Mouse (Mus musculus) embryonic facial prominence, embryonic 10.5 days (tissue): ENCODE data around the gene Sh3rf3. TPM values are rescaled to one million over a fixed set of nuclear protein-coding genes. Genes with fewer than 3 reads are reported as not detected.

Experiments used
- DNase-seq: peaks from one replicate; pipeline ENCODE4 v3.0.0-alpha.2; 2017; ENCODE audit warnings: low spot score
- H3K27ac ChIP-seq: fragments of 300-500 bp; sonication (generic); replicated peaks from 2 replicates; pipeline ENCODE4 v1.5.1; 2016; ENCODE audit warnings: mild to moderate bottlenecking
- H3K27me3 ChIP-seq: fragments of 300-500 bp; sonication (generic); replicated peaks from 2 replicates; pipeline ENCODE4 v1.6.1; 2016; ENCODE audit warnings: low read depth, mild to moderate bottlenecking; ENCODE audit not compliant: poor library complexity, severe bottlenecking
- H3K36me3 ChIP-seq: fragments of 300-500 bp; sonication (generic); replicated peaks from 2 replicates; pipeline ENCODE4 v1.6.1; 2016; ENCODE audit warnings: mild to moderate bottlenecking, moderate library complexity
- H3K4me1 ChIP-seq: fragments of 300-500 bp; sonication (generic); 2 replicates; pipeline ENCODE4 v1.6.1; 2016
- H3K4me3 ChIP-seq: fragments of 300-500 bp; sonication (generic); 2 replicates; pipeline ENCODE4 v1.5.1; 2016; ENCODE audit warnings: mild to moderate bottlenecking, moderate library complexity
- H3K9me3 ChIP-seq: fragments of 300-500 bp; sonication (generic); 2 replicates; pipeline ENCODE4 v1.6.1; 2016; ENCODE audit warnings: mild to moderate bottlenecking
- WGBS: fragments of 180-500 bp; shearing (Covaris S2); methylation state at CpG from one replicate; pipeline ENCODE4 v1.1.7; 2016; 5-methylcytosine and 5-hydroxymethylcytosine counted together
- polyA plus RNA-seq: library from polyadenylated mRNA; unstranded; fragments of >200 nt; fragmentation: Nextera tagmentation; extraction: Ambion mirVana; gene quantifications from 2 replicates; pipeline ENCODE4 v1.2.1, GENCODE M21; 2016

Sh3rf3 gene
- polyA plus RNA-seq, 1 experiment from 2014 or later: 0.39 TPM

DNA sequence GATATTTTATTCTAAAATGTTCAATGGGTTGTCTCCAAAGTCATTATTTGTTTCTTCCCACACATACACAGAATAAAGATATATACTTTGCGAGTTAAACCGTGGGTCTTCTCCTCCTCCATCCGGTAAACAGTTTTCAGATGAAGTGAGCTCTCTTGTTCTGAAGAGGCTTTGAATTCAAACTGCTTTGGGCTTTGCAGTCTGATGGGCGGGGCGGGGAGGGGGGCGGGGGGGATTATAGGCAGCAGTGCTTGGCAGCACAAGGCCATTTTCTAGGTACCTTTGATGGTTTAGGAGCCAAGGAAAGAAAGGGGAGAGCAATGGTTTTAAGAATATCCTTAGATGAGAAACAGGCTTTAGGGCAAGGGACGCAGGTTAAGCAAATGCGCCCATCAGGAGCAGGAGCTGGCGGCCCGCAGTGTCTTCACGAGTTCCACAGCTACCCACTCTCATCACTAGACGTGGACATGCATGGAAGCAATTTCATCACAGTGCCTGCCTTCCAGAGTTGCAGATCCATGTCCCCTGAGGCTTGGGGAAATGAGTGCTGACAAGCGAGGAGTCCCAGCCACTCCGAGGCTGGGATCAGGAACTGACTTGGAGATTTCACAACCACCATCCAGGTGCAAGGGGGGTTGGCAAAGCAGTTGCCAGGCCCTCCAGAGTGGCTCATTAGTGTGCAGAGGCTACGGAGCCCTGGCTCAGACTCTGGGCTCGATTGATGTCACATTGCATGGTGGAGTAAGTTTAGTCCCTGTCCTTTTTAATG, 77.7 kb downstream of the Sh3rf3 start:
- Histone ChIP-seq H3K27me3 (no peaks in the 10 kb centered on the region), H3K9me3 (no peaks in the 10 kb centered on the region), H3K36me3 (no peaks in the 10 kb centered on the region), H3K4me3 (no peak overlapping the region), H3K4me1 (peaks cover 13% of the 10 kb centered on the region), H3K27ac (no peak overlapping the region)
- peak; percentile 15 for DNase-seq
- WGBS: 53% methylated on average over 16 of the region's 16 CpGs

DNA sequence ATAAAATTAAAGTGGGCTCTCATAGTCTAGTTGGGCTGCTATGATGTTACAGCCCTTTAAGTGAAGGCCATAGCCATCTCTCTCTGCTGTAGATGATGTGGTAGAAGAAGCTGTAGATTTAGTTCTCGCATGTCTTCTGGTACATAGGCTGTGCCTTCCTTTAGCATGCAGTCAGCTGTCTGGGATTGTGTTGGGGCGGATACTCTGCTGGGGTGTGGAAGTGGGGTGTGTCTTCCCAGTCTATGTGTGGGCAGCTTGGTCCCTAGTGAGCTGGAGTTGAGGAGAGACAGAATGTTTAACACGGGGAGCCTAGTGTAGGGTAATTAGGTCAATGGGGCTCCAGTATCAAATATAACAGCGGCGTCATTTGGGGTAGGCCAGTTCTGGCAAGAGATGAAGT, 82.3 kb downstream of the Sh3rf3 start:
- H3K36me3 ChIP-seq: no peaks in the 10 kb centered on the region
- no peak overlapping the region for H3K4me3 ChIP-seq
- H3K9me3 ChIP-seq: no peaks in the 10 kb centered on the region
- DNase-seq: no peak
- peaks cover 10% of the 10 kb centered on the region for H3K4me1 ChIP-seq
- 85% methylated on average over 5 of the region's 5 CpGs for WGBS
- no peaks in the 10 kb centered on the region for H3K27me3 ChIP-seq
- no peak overlapping the region for H3K27ac ChIP-seq

DNA sequence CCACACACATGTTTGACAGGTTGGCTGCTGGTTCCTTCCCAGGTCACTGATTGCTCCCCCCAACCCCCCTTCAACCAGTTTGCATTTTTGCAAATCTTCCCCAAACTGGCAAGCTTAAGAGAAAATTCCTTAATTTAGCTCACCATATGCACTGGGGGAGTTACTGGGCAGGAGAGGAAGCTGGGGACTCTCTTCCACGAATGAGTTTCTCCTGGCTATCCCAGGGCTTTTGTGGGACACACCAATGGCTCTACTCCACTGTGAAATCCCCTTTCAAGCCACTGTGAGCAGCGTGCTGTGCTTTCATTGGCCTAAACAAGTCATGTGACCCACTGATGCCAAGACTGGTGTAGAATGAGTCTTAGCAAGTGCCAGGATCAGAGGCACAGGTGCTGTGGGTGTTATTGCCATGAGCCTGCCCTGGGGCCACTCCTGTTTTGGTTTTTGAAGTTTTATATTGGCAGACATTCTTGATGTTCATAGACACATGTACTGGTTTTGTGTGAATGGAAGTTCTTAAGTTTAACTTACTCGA, 83.9 kb downstream of the Sh3rf3 start:
- H3K27me3 ChIP-seq: no peaks in the 10 kb centered on the region
- no peak for DNase-seq
- H3K4me1 ChIP-seq: no peaks in the 10 kb centered on the region
- no peak overlapping the region for H3K4me3 ChIP-seq
- WGBS: 73% methylated on average over 3 of the region's 3 CpGs
- H3K27ac ChIP-seq: no peak overlapping the region
- no peaks in the 10 kb centered on the region for H3K9me3 ChIP-seq
- H3K36me3 ChIP-seq: no peaks in the 10 kb centered on the region

DNA sequence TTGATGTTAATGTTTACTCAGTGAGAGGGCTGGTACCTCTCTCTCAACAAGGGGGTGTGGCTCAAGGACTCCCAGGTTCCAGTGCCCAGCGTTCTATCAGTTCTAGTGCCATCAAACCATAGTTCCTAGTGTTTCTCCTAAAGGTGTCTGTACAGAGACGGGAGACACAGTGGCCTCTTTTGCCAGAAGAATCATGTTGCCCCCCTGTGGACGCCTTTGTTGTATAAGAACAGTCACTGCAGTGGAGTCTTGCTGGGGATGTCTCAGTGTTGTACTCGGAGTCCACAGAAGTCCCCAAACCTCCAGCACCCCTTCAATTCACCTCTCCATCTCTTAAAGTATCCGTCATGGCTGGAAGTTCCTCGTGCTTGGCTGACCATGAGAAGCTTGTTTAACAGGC, 92.1 kb downstream of the Sh3rf3 start:
- H3K27ac ChIP-seq: no peak overlapping the region
- H3K27me3 ChIP-seq: no peaks in the 10 kb centered on the region
- no peak overlapping the region for H3K4me3 ChIP-seq
- peaks cover 3% of the 10 kb centered on the region; the same call in 1 of the 2 replicates for H3K4me1 ChIP-seq
- H3K36me3 ChIP-seq: no peaks in the 10 kb centered on the region
- WGBS: 40% methylated on average over 6 of the region's 6 CpGs
- peak; percentile 15 for DNase-seq
- no peaks in the 10 kb centered on the region for H3K9me3 ChIP-seq

DNA sequence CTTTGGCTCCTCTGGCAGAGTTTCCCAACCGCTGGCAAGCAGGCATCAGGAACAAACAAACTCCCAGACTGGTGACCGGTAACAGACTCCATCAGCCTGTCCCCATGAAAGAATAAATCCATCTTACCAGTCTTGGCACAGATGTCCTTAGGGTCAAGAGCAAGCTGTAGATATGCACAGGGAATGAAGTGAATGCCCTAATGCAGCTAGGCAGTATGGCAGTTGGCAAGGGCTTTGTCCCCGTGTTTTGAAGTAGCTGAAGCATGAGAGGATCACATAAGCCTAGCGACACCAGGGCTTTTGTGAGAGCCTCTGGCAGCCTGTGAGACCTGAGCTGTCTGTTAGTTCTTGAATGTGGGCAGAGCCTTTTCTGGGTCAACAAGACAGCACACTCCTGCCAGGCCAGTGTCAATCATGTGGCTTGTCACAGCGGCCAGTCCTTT, 93.9 kb downstream of the Sh3rf3 start:
- Histone ChIP-seq H3K9me3 (no peaks in the 10 kb centered on the region), H3K27ac (no peak overlapping the region), H3K36me3 (no peaks in the 10 kb centered on the region), H3K4me1 (peaks cover 3% of the 10 kb centered on the region; the same call in 1 of the 2 replicates), H3K27me3 (no peaks in the 10 kb centered on the region), H3K4me3 (no peak overlapping the region)
- no peak for DNase-seq
- 74% methylated on average over 5 of the region's 5 CpGs for WGBS

DNA sequence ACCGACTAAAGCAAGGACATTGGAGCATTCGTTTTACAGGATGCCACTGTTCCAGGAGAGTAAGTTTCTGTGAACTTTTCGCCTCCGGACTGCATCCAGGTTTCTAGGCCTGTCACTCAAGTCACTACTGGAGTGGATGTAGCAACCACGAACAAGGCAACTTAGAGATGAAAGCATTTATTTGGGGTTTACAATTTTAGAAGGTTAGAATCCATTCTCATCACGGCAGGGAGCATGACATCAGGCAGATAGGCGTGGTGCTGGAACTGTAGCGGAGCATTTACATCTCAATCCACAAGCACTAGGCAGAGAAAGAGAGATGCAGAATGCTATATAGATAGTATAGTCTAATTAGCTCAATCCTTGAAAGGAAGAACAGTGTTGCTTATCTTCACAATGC, 95.3 kb downstream of the Sh3rf3 start:
- 83% methylated on average over 8 of the region's 8 CpGs for WGBS

DNA sequence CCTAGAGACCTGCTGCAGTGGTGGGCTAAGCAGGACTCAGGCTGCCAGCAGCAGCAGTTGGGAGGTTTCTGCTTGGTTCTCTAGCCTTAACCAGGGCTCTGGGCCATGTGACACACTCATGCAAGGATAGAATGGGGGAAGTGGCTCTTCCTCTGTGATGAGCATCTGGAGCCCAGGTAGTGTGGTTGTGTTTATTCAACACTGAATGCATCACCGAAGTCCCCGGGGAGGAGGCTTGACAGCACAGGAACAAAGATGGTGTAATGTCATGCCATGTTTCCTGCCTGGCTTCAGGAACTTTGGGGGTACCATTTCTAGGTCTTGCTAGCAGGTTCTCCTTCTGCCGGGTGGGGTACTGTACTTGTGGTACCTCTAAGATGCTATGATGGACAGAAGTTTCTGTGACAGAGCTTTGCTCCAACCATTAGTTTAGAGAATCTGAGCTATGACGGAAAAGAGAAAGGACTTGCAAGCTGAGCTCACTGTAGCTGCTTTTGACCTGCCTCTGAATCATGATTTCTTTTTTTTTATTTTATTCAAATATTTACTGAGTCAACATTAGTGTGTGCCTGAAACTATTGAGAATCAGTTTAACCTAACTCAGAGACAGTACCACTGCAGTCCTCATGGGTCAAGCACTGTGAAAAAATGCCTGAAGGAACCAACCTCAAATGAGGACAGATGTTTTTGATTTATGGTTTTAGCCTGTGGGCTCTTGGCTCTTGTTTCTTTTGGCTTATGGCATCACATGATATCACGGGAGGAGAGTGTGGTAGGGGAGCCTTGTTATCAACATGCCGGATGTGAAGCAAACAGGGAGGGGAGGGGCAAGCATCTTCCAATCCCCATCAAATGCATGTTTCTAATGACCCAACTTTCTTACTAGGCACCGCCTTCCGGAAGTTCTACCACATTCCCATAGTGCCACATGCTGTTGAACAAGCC, 102.4 kb downstream of the Sh3rf3 start:
- Histone ChIP-seq H3K4me3 (no peak overlapping the region), H3K4me1 (peaks cover 2% of the 10 kb centered on the region; the same call in 1 of the 2 replicates)
- WGBS: 78% methylated on average over 8 of the region's 8 CpGs

More for the DNA sequence above, 95.3 kb downstream of the Sh3rf3 start:
- Histone ChIP-seq H3K27me3 (no peaks in the 10 kb centered on the region), H3K9me3 (no peaks in the 10 kb centered on the region), H3K4me1 (peaks cover 3% of the 10 kb centered on the region; the same call in 1 of the 2 replicates), H3K36me3 (no peaks in the 10 kb centered on the region), H3K4me3 (no peak overlapping the region), H3K27ac (no peak overlapping the region)
- DNase-seq: no peak

DNA sequence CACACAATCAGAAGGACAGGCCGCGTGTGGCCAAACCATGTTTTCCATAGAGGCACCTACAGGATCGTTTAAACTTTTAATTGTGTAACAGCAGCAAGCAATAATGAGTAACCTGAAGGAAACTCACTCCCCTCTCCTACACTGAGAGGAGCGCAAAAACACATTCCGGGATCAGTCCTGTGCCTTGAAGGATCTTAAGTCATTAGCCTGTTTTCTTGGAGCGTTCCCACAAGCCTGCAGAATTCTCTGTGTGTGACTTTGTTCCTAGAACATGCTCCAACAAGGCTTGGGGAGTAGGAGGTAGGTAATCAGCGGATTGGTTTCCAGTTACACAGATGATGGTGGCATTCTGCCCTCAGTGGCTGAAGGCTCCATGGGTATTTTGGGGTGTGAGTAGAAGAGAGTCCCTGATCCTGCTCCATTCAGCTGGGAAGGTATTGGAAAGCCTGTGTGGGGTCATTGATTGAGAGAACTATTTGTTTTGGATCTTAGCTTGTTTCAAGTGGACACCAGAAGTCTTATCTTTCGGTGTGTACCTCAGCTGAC, 108.6 kb downstream of the Sh3rf3 start:
- no peaks in the 10 kb centered on the region for H3K4me1 ChIP-seq
- H3K4me3 ChIP-seq: no peak overlapping the region
- no peaks in the 10 kb centered on the region for H3K36me3 ChIP-seq
- WGBS: 90% methylated on average over 8 of the region's 8 CpGs
- H3K27me3 ChIP-seq: no peaks in the 10 kb centered on the region
- no peak for DNase-seq
- H3K27ac ChIP-seq: no peak overlapping the region
- H3K9me3 ChIP-seq: no peaks in the 10 kb centered on the region

More for the DNA sequence above, 102.4 kb downstream of the Sh3rf3 start:
- Histone ChIP-seq H3K36me3 (no peaks in the 10 kb centered on the region), H3K27ac (no peak overlapping the region), H3K27me3 (no peaks in the 10 kb centered on the region), H3K9me3 (no peaks in the 10 kb centered on the region)
- no peak for DNase-seq

DNA sequence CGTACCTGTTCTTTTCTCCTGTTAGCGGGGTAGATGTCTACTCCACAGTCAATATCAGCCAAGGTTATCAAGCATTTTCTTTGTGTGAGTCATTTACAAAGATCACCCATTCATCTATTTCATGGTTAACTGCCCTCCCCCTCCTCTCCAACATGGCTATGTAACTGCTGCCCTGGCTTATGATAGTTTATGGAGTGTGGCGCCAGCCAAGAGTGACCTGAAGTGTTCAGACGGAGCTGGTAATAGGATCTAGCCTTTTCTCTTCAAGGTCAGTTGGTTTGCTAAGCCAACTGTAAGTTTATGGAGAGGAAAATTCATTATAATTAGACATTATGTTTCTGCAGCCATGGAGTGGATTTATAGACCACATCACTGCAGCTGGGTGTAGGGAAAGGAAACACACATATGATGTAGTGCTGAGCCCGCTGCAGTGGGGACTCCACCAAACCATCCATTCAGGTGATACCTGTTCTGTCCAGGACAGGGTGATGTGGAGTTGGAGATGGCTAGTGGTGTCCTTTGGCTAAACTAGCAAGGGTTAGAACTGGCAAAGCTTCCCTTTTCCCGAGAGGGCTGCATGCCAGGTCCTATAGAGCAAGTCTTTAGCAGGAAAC, 109.2 kb downstream of the Sh3rf3 start:
- Histone ChIP-seq H3K9me3 (no peaks in the 10 kb centered on the region), H3K36me3 (no peaks in the 10 kb centered on the region), H3K27ac (no peak overlapping the region), H3K4me1 (no peaks in the 10 kb centered on the region), H3K4me3 (no peak overlapping the region), H3K27me3 (no peaks in the 10 kb centered on the region)
- 86% methylated on average over 6 of the region's 6 CpGs for WGBS
- no peak for DNase-seq

DNA sequence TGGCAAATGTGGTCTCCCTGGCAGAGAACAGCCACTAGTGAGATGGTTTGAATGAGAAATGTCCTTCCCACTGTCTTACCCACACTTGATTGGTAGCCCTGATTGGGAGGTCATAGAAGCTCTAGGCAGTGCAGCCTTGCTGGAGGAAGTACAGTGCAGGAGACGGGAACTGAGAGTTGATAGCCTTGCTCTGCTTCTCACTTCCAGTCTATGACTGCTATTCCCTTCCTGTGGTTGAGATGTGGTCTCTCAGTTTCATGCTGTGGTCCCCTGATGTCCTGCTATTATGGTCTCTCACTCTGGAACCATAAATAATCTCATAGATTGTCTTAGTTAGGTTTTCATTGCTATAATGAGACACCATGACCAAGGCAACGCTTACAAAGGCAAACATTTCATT, 109.8 kb downstream of the Sh3rf3 start:
- Histone ChIP-seq H3K36me3 (no peaks in the 10 kb centered on the region), H3K27me3 (no peaks in the 10 kb centered on the region), H3K9me3 (no peaks in the 10 kb centered on the region), H3K4me1 (no peaks in the 10 kb centered on the region), H3K27ac (no peak overlapping the region), H3K4me3 (no peak overlapping the region)
- WGBS: 90% methylated on average over 2 of the region's 2 CpGs
- no peak for DNase-seq

DNA sequence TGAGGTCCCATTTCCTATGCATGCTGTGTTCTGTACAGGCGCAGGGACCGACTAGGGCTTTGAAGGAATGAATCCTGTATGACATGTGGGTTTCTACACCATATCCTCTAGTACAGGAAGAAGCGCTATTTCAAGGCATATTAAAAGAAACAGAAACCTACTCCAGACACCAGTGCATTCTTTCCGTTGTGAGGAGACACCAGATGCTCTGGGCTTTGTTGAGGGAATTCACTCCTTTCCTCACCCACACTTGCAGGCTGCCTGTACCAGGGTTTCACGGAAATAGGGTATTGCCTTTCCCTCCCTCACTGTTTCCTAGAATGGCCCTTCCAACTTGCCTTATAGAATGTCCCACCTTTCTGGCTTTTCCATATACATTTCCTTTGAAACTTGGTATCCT, 113.4 kb downstream of the Sh3rf3 start:
- Histone ChIP-seq H3K4me1 (no peaks in the 10 kb centered on the region), H3K36me3 (no peaks in the 10 kb centered on the region), H3K4me3 (no peak overlapping the region), H3K27me3 (no peaks in the 10 kb centered on the region), H3K27ac (no peak overlapping the region), H3K9me3 (no peaks in the 10 kb centered on the region)
- 80% methylated on average over 5 of the region's 5 CpGs for WGBS
- DNase-seq: no peak

DNA sequence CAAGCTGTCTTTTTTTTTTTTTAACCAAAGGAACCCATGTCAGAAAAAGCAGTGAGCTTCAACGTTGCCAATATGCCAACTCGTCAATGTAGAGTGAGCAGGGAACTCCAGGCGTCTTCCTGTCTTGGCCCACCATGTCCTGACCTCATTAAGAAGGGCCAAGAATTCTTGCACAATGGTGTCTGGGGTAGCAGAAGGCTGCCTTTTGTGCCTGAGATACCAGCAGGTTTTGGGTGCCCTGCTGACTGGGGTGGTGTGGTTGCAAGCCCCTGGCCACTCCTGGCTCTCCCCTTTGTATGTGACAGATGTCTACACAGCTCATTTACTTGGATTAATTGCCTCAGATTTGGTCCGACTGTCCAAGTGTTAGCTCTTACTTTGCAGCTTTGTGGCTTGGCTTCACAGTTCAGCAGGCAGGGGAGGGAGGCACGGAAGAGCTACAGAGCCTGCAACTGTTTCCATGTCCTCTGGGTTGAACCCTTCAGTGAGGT, 115.8 kb downstream of the Sh3rf3 start:
- DNase-seq: no peak
- Histone ChIP-seq H3K4me3 (no peak overlapping the region), H3K27me3 (no peaks in the 10 kb centered on the region), H3K36me3 (no peaks in the 10 kb centered on the region), H3K27ac (no peak overlapping the region), H3K4me1 (peaks cover 10% of the 10 kb centered on the region), H3K9me3 (no peaks in the 10 kb centered on the region)
- WGBS: 66% methylated on average over 5 of the region's 5 CpGs
